Mouse (Mus musculus) CH12.LX (cell line): ENCODE results near the gene Lgals2. TPM values are rescaled to one million over a fixed set of nuclear protein-coding genes. Genes with fewer than 3 reads are reported as not detected.

Experiments used
- DNase-seq: peaks from one replicate; pipeline ENCODE4 v3.0.0-alpha.2; 2013; ENCODE audit errors: extremely low read depth
- H3K27ac ChIP-seq: 2 replicates; pipeline ENCODE4 v1.5.1; 2012; ENCODE audit warnings: low read depth, mild to moderate bottlenecking, control low read depth, moderate library complexity; ENCODE audit not compliant: insufficient read depth
- H3K27me3 ChIP-seq: replicated peaks from 2 replicates; pipeline ENCODE3; 2012; ENCODE audit warnings: inconsistent platforms
- H3K36me3 ChIP-seq, 2 experiments: replicated peaks in 1 of 2; 2 replicates each; pipeline versions ENCODE3 to v1.6.1; 2012; ENCODE audit warnings: inconsistent platforms in 1 of 2, low read length in 1 of 2, mild to moderate bottlenecking in 1 of 2, mixed read lengths in 1 of 2, moderate library complexity in 1 of 2; ENCODE audit not compliant: control insufficient read depth in 1 of 2, insufficient read depth in 1 of 2
- H3K4me1 ChIP-seq, 2 experiments: 2 replicates each; pipeline ENCODE4 v1.6.1; 2012; ENCODE audit warnings: inconsistent platforms in 1 of 2, moderate library complexity in 1 of 2; ENCODE audit not compliant: insufficient read depth in 2 of 2, control insufficient read depth in 1 of 2
- H3K4me2 ChIP-seq: 2 replicates; pipeline ENCODE4 v1.6.1; 2012; ENCODE audit warnings: low read depth, mild to moderate bottlenecking, control low read depth; ENCODE audit not compliant: poor library complexity, insufficient read depth, severe bottlenecking
- H3K4me3 ChIP-seq, 3 experiments: fragments of 150-350 bp in 1 of 3; sonication (generic) in 1 of 3; replicated peaks in 1 of 3; 2 replicates each; pipeline versions ENCODE3 to v1.5.1; 2011 to 2012; ENCODE audit warnings: low read depth in 2 of 3, low read length in 2 of 3, mild to moderate bottlenecking in 2 of 3, moderate library complexity in 2 of 3, control low read depth in 1 of 3, improper control_type of control experiment in 1 of 3, inconsistent platforms in 1 of 3, mixed read lengths in 1 of 3; ENCODE audit not compliant: poor library complexity in 1 of 3
- H3K79me2 ChIP-seq: replicated peaks from 2 replicates; pipeline ENCODE4 v1.6.1; 2012; ENCODE audit warnings: mild to moderate bottlenecking, moderate library complexity; ENCODE audit not compliant: control insufficient read depth, poor library complexity, insufficient read depth, severe bottlenecking; ENCODE audit errors: extremely low read depth
- H3K9ac ChIP-seq: 2 replicates; pipeline ENCODE4 v1.6.1; 2012; ENCODE audit warnings: low read depth, mild to moderate bottlenecking, control low read depth, moderate library complexity; ENCODE audit not compliant: insufficient read depth
- H3K9me3 ChIP-seq: replicated peaks from 2 replicates; pipeline ENCODE3; 2012; ENCODE audit warnings: low read length, inconsistent platforms, mixed read lengths
- BHLHE40 ChIP-seq: IDR thresholded peaks from 2 replicates; pipeline ENCODE4 v1.6.1; 2011; ENCODE audit warnings: mild to moderate bottlenecking, low read depth, low read length, improper control_type of control experiment
- E2F4 ChIP-seq: IDR thresholded peaks from 2 replicates; pipeline ENCODE4 v1.6.1; 2011; ENCODE audit warnings: low read depth, low read length, improper control_type of control experiment; ENCODE audit not compliant: insufficient replicate concordance
- KAT2A ChIP-seq: IDR thresholded peaks from 2 replicates; pipeline ENCODE4 v1.6.1; 2012; ENCODE audit warnings: low read length, improper control_type of control experiment, inconsistent platforms; ENCODE audit not compliant: insufficient replicate concordance
- MAX ChIP-seq: IDR thresholded peaks from 2 replicates; pipeline ENCODE4 v1.6.1; 2011; ENCODE audit warnings: low read length, improper control_type of control experiment
- MAZ ChIP-seq: IDR thresholded peaks from 2 replicates; pipeline ENCODE4 v1.6.1; 2012; ENCODE audit warnings: low read depth, mild to moderate bottlenecking, inconsistent platforms, low read length, improper control_type of control experiment, moderate library complexity
- MEF2A ChIP-seq: IDR thresholded peaks from 2 replicates; pipeline ENCODE4 v1.6.1; 2014; ENCODE audit warnings: low read depth, mild to moderate bottlenecking, inconsistent platforms, low read length, improper control_type of control experiment, borderline replicate concordance
- MXI1 ChIP-seq: IDR thresholded peaks from 2 replicates; pipeline ENCODE4 v1.6.1; 2011; ENCODE audit warnings: mild to moderate bottlenecking, low read depth, low read length, improper control_type of control experiment
- MYC ChIP-seq: IDR thresholded peaks from 2 replicates; pipeline ENCODE4 v1.6.1; 2011; ENCODE audit warnings: low read depth, mild to moderate bottlenecking, improper control_type of control experiment, low read length
- NELFE ChIP-seq: IDR thresholded peaks from 2 replicates; pipeline ENCODE4 v1.6.1; 2011; ENCODE audit warnings: low read depth, low read length, improper control_type of control experiment
- PAX5 ChIP-seq: IDR thresholded peaks from 2 replicates; pipeline ENCODE4 v1.6.1; 2012; ENCODE audit warnings: low read length, inconsistent platforms, mixed read lengths
- RAD21 ChIP-seq: IDR thresholded peaks from 2 replicates; pipeline ENCODE4 v1.6.1; 2011; ENCODE audit warnings: low read depth, mild to moderate bottlenecking, low read length, improper control_type of control experiment, moderate library complexity
- SIN3A ChIP-seq: IDR thresholded peaks from 2 replicates; pipeline ENCODE4 v1.6.1; 2012; ENCODE audit warnings: low read length, improper control_type of control experiment, inconsistent platforms
- TBP ChIP-seq: conservative IDR thresholded peaks from 2 replicates; pipeline ENCODE4 v1.6.1; 2011; ENCODE audit warnings: low read depth, low read length, improper control_type of control experiment
- USF1 ChIP-seq: IDR thresholded peaks from 2 replicates; pipeline ENCODE4 v1.6.1; 2014; ENCODE audit warnings: low read depth, mild to moderate bottlenecking, inconsistent platforms, low read length, improper control_type of control experiment
- USF2 ChIP-seq: conservative IDR thresholded peaks from 2 replicates; pipeline ENCODE4 v1.6.1; 2011; ENCODE audit warnings: low read depth, low read length, improper control_type of control experiment
- ZC3H11A ChIP-seq: IDR thresholded peaks from 2 replicates; pipeline ENCODE4 v1.6.1; 2012; ENCODE audit warnings: low read depth, mild to moderate bottlenecking, inconsistent platforms, low read length, improper control_type of control experiment
- ZKSCAN1 ChIP-seq: IDR thresholded peaks from 2 replicates; pipeline ENCODE4 v1.6.1; 2012; ENCODE audit warnings: low read depth, inconsistent platforms, low read length, improper control_type of control experiment, borderline replicate concordance
- ZMIZ1 ChIP-seq: IDR thresholded peaks from 2 replicates; pipeline ENCODE4 v1.6.1; 2012; ENCODE audit warnings: low read depth, mild to moderate bottlenecking, inconsistent platforms, low read length, improper control_type of control experiment
- ZNF384 ChIP-seq: IDR thresholded peaks from 2 replicates; pipeline ENCODE4 v1.6.1; 2012; ENCODE audit warnings: low read depth, low read length, improper control_type of control experiment, inconsistent platforms
- dilution Hi-C: fragments of 300-500 bp; cut with MboI; formaldehyde crosslinking; loops from 2 replicates; pipeline ENCODE4 v1.14.3; 2020; ENCODE audit warnings: low sequenced_read_pairs; ENCODE audit not compliant: extremely low pct_unique_long_range_greater_than_20kb, extremely low pct_ligation_motif_present
- in situ Hi-C: fragments of 300-500 bp; cut with MboI; formaldehyde crosslinking; loops from 3 replicates; pipeline ENCODE4 v1.14.3; 2019; ENCODE audit warnings: low sequenced_read_pairs, low pct_ligation_motif_present, low pct_unique_long_range_greater_than_20kb, mixed read lengths
- polyA plus RNA-seq: library from polyadenylated mRNA; unstranded; fragments of >175 nt; gene quantifications from 2 replicates; pipeline ENCODE4 v1.2.1, GENCODE M21; 2012; ENCODE audit warnings: low read depth; ENCODE audit not compliant: insufficient read length
- total RNA-seq, 2 experiments: library from RNA; depleted of rRNA; stranded (reverse); fragments of 300-350 nt in 1 of 2; fragments of >200 nt in 1 of 2; gene quantifications; 2 replicates each; pipeline ENCODE4 v1.2.3; 2012 to 2014

Gene Lgals2
- total and polyA plus RNA-seq, 3 experiments = not detected

DNA sequence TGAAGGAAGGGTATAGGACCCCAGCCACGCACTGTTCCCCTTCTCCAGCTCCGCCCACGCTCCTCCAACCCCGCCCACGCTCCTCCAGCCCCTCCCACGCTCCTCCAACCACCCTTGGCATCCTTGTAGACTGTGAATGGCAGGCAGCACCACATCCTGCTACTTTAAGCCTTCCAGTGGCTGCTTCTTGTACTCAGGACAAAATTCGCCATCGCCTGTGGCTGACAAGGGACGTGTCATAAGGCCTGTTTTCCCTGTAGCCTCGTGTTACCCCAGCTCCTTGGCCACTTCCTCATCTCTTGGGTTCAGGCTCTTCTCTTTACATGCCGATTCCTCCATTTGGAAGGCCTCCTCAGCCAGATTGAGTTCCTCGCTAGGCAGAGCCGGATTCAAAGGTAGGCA, 8.5 kb upstream of the Lgals2 start:
- dilution Hi-C loops (no loop called here), in situ Hi-C loops (no loop called here)
- Histone ChIP-seq H3K4me1 (peaks cover 2 to 3% of the 10 kb centered on the region in 2 experiments; a peak in 2 of 4 replicates), H3K9me3 (no peaks in the 10 kb centered on the region), H3K36me3 (no peaks in the 10 kb centered on the region), H3K79me2 (no peaks in the 10 kb centered on the region), H3K27ac (no peak overlapping the region), H3K4me3 (no peak overlapping the region), H3K4me2 (no peak overlapping the region), H3K27me3 (peaks cover 86% of the 10 kb centered on the region), H3K9ac (no peak overlapping the region)
- no peak for TF ChIP-seq MYC
- TF ChIP-seq ZMIZ1 = no peak
- no peak for TF ChIP-seq SIN3A
- no peak for TF ChIP-seq MAX
- TF ChIP-seq NELFE = no peak
- TF ChIP-seq RAD21 = no peak
- TF ChIP-seq TBP = no peak
- TF ChIP-seq ZC3H11A = no peak
- TF ChIP-seq MXI1 = no peak
- TF ChIP-seq PAX5 = no peak
- TF ChIP-seq MAZ = no peak
- TF ChIP-seq BHLHE40 = no peak
- TF ChIP-seq ZNF384 = no peak
- TF ChIP-seq ZKSCAN1 = no peak
- TF ChIP-seq KAT2A = no peak
- TF ChIP-seq MEF2A = no peak
- no peak for TF ChIP-seq E2F4
- no peak for TF ChIP-seq USF2
- TF ChIP-seq USF1 = no peak
- DNase-seq = no peak

DNA sequence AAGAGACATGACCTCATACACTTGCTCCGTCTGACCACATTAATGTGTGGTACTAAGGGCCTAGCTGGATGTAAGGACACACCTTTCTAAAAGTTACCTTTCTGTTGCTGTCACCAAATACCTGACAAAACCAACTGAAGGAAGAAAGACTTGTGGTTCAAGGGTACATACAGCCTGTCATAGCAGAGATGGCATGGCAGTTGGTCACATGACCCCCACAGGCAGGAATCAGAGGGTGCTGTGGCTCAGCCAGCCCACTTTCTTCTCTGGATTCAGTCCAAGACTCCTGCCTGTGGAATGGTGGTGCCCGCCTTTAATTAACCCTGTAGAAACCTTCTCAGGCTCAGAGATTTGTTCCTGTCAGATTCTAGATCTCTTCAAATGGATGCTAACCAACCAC, 7.8 kb upstream of the Lgals2 start:
- H3K4me3 ChIP-seq = no peak overlapping the region
- no peaks in the 10 kb centered on the region for H3K36me3 ChIP-seq
- H3K9ac ChIP-seq = no peak overlapping the region
- H3K9me3 ChIP-seq = no peaks in the 10 kb centered on the region
- H3K4me2 ChIP-seq = no peak overlapping the region
- peaks cover 2 to 3% of the 10 kb centered on the region in 2 experiments; a peak in 2 of 4 replicates for H3K4me1 ChIP-seq
- H3K79me2 ChIP-seq = no peaks in the 10 kb centered on the region
- peaks cover 86% of the 10 kb centered on the region for H3K27me3 ChIP-seq
- dilution Hi-C loops (no loop called here), in situ Hi-C loops (no loop called here)
- DNase-seq = no peak
- no peak for TF ChIP-seq MEF2A
- H3K27ac ChIP-seq = no peak overlapping the region
